Mouse (Mus musculus): ENCODE data around the gene Shisal1. TPM values are rescaled to one million over a fixed set of nuclear protein-coding genes. Genes with fewer than 3 reads are reported as not detected.

Shisal1 gene
- polyA plus RNA-seq, 1 experiment from 2014 or later, result 1.1 TPM

GRCm38 (mm10) chr15:84336281-84336817 lies 110.5 kb downstream of the Shisal1 start:
- Histone ChIP-seq H3K4me2 (no peak overlapping the region), H3K9me3 (ENCODE audit: low read depth, low read length) (no peaks in the 10 kb centered on the region), H3K4me3 (ENCODE audit: low read depth, low read length) (no peak overlapping the region), H3K9ac (no peak overlapping the region), H3K27me3 (ENCODE audit: insufficient read depth, low read length) (no peaks in the 10 kb centered on the region), H3K27ac (ENCODE audit: low read depth) (no peak overlapping the region), H3K4me1 (ENCODE audit: insufficient read depth) (no peaks in the 10 kb centered on the region), H3K36me3 (ENCODE audit: insufficient read depth) (no peaks in the 10 kb centered on the region)
- ATAC-seq (ENCODE audit: insufficient read depth), result no peak
- DNase-seq, result no peak
- no peak for TF ChIP-seq CTCF (IDR thresholded peaks at IDR 0.05; ENCODE audit: low read depth)
- 55% methylated on average over 12 of the region's 12 CpGs for WGBS

GRCm38 (mm10) chr15:84331066-84331612 lies 115.8 kb downstream of the Shisal1 start:
- Histone ChIP-seq H3K4me1 (ENCODE audit: insufficient read depth) (no peaks in the 10 kb centered on the region), H3K36me3 (ENCODE audit: insufficient read depth) (no peaks in the 10 kb centered on the region), H3K4me3 (ENCODE audit: low read depth, low read length) (no peak overlapping the region), H3K9ac (no peak overlapping the region), H3K4me2 (no peak overlapping the region), H3K9me3 (ENCODE audit: low read depth, low read length) (no peaks in the 10 kb centered on the region), H3K27me3 (ENCODE audit: insufficient read depth, low read length) (no peaks in the 10 kb centered on the region), H3K27ac (ENCODE audit: low read depth) (no peak overlapping the region)
- no peak for DNase-seq
- no peak for TF ChIP-seq CTCF (IDR thresholded peaks at IDR 0.05; ENCODE audit: low read depth)
- WGBS, result 62% methylated on average over 4 of the region's 4 CpGs
- ATAC-seq (ENCODE audit: insufficient read depth), result no peak

GRCm38 (mm10) chr15:84329940-84330339 lies 117.0 kb downstream of the Shisal1 start:
- Histone ChIP-seq H3K4me2 (no peak overlapping the region), H3K36me3 (ENCODE audit: insufficient read depth) (no peaks in the 10 kb centered on the region), H3K27me3 (ENCODE audit: insufficient read depth, low read length) (no peaks in the 10 kb centered on the region), H3K4me1 (ENCODE audit: insufficient read depth) (no peaks in the 10 kb centered on the region), H3K9me3 (ENCODE audit: low read depth, low read length) (no peaks in the 10 kb centered on the region), H3K4me3 (ENCODE audit: low read depth, low read length) (no peak overlapping the region), H3K9ac (no peak overlapping the region), H3K27ac (ENCODE audit: low read depth) (no peak overlapping the region)
- DNase-seq (no peak), ATAC-seq (ENCODE audit: insufficient read depth) (no peak)
- TF ChIP-seq CTCF (IDR thresholded peaks at IDR 0.05; ENCODE audit: low read depth), result no peak
- 82% methylated on average over 8 of the region's 8 CpGs for WGBS

Other genes starting within 250 kb of the Shisal1 start
- gene Parvb, start 215.1 kb downstream of the Shisal1 start, polyA plus RNA-seq (2014; fragmentation: Nextera tagmentation; extraction: Ambion mirVana), result 5.3 and 5.4 TPM in 2 replicates
- 1.5 and 1.7 TPM in 2 replicates for gene Parvg, start 123.1 kb downstream of the Shisal1 start, polyA plus RNA-seq (2014; fragmentation: Nextera tagmentation; extraction: Ambion mirVana)
- 8.6 and 8.7 TPM in 2 replicates for gene Rtl6, start 110.7 kb upstream of the Shisal1 start, polyA plus RNA-seq (2014; fragmentation: Nextera tagmentation; extraction: Ambion mirVana)
- gene Prr5, start 222.5 kb upstream of the Shisal1 start, polyA plus RNA-seq (2014; fragmentation: Nextera tagmentation; extraction: Ambion mirVana), result 24.5 and 27.8 TPM in 2 replicates

All from lung, embryonic 14.5 days (tissue).